Mouse (Mus musculus) urinary bladder, postnatal 14 days (tissue): ENCODE measurements at regions not wholly inside any gene's neighbourhood (a gene's known extent, or its start where the extent isn't known, plus 50 kb on each side); places are given as distances from the start of the nearest gene placed in this dataset.

ENCODE experiments used
- DNase-seq: peaks from one replicate; pipeline ENCODE4 v3.0.0; 2021; ENCODE audit warnings: low spot score

- peak; percentile 40 for DNase-seq
These were observed 109.2 kb downstream of the Ets2 start for GRCm38 (mm10) chr16:95811092-95811491.

GRCm38 (mm10) chr16:95809127-95809876 lies 107.4 kb downstream of the Ets2 start:
- no peak for DNase-seq

- no peak for DNase-seq
These were observed 104.6 kb downstream of the Ets2 start for GRCm38 (mm10) chr16:95806510-95806909.

GRCm38 (mm10) chr16:95804199-95804598 lies 102.3 kb downstream of the Ets2 start:
- DNase-seq: no peak

- DNase-seq: no peak
These were observed 100.8 kb downstream of the Ets2 start for GRCm38 (mm10) chr16:95802641-95803040.

- DNase-seq: no peak
These were observed 100.3 kb downstream of the Ets2 start for GRCm38 (mm10) chr16:95802207-95802606.

- no peak for DNase-seq
These were observed 99.1 kb downstream of the Ets2 start for GRCm38 (mm10) chr16:95800911-95801442.

GRCm38 (mm10) chr16:95798582-95798981 lies 96.7 kb downstream of the Ets2 start:
- no peak for DNase-seq

GRCm38 (mm10) chr16:95798099-95798498 lies 96.2 kb downstream of the Ets2 start:
- no peak for DNase-seq

GRCm38 (mm10) chr16:95797141-95797540 lies 95.3 kb downstream of the Ets2 start:
- DNase-seq: no peak

GRCm38 (mm10) chr16:95794876-95795275 lies 93.0 kb downstream of the Ets2 start:
- no peak for DNase-seq

GRCm38 (mm10) chr16:95794281-95794727 lies 92.4 kb downstream of the Ets2 start:
- no peak for DNase-seq

GRCm38 (mm10) chr16:95790691-95791090 lies 88.8 kb downstream of the Ets2 start:
- no peak for DNase-seq

GRCm38 (mm10) chr16:95789548-95789947 lies 87.7 kb downstream of the Ets2 start:
- no peak for DNase-seq

- no peak for DNase-seq
These were observed 79.8 kb downstream of the Ets2 start for GRCm38 (mm10) chr16:95781681-95782080.

- DNase-seq: no peak
These were observed 78.6 kb downstream of the Ets2 start for GRCm38 (mm10) chr16:95780431-95780830.

- DNase-seq: no peak
These were observed 77.2 kb downstream of the Ets2 start for GRCm38 (mm10) chr16:95778845-95779722.

GRCm38 (mm10) chr16:95778173-95778572 lies 76.3 kb downstream of the Ets2 start:
- DNase-seq: no peak

- no peak for DNase-seq
These were observed 74.9 kb downstream of the Ets2 start for GRCm38 (mm10) chr16:95776610-95777363.

GRCm38 (mm10) chr16:95776010-95776409 lies 74.1 kb downstream of the Ets2 start:
- DNase-seq: no peak

GRCm38 (mm10) chr16:95775361-95775760 lies 73.5 kb downstream of the Ets2 start:
- DNase-seq: no peak

GRCm38 (mm10) chr16:95773151-95773550 lies 71.3 kb downstream of the Ets2 start:
- DNase-seq: no peak
